Mouse (Mus musculus): ENCODE results near the gene Svs2. TPM values are rescaled to one million over a fixed set of nuclear protein-coding genes. Genes with fewer than 3 reads are reported as not detected.
"Not testable (repeated sequence)": the region's sequence is repeated elsewhere in the genome, so short reads cannot be mapped to it uniquely, and the experiment has no call there.

Svs2 gene
- total RNA-seq (2021) = not detected

- no peak for DNase-seq
- intact Hi-C loops (cut with DNase I) = no loop called here
These were observed at the start of gene Svs2 for GRCm38 (mm10) chr2:164238366-164238765. Svs2 (minus strand) TSS chr2:164238466.

DNA sequence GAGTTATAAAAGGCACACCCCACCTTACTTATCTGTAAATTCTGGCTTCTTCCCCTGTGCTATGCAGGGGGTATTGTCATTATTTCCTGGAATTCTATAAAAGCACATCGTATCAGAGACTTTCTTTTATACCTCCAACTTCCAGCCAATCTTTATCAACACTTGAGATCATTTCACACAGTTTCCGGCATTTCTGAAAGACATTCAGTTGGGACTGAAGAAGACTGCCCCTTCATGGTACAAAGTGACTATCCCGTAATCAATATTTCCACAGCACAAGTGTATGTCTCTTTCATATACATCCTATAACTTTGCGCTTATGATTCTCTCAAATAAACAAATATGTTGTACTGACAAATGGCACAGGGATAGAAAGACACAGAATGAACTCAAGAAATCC, 40.1 kb upstream of the Svs2 start, which contains the start of gene Svs4:
Gene Svs4 (minus strand): TSS at position 101 of the 400 bp plus-strand sequence.
- intact Hi-C loops (cut with DNase I) = no loop called here
- no peak for DNase-seq

GRCm38 (mm10) chr2:164256540-164256939, 18.3 kb upstream of the Svs2 start, which contains the start of gene Svs3b:
Svs3b (minus strand) TSS chr2:164256640.
- intact Hi-C loops (cut with DNase I); DNase-seq: not testable (repeated sequence)

DNA sequence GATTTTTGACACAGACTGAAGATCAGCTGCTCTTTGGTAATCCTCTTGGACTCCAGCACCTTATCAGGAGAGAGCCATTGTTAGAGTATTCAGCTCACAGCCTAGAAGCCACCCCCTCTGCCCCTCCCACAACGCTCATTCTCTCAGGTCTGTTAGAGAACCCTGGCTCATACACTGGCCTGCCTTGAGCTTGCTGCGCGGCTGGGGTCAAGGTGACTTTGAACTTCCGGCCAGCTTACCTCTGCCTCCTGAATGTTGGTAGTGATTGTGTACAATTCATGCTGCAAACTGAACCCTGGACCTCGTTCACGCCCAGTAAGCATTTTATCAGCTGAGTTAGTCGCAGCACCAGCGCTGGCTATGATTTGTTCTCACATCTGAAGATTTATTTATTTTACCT, 5.6 kb downstream of the Svs2 start:
- DNase-seq = no peak
- intact Hi-C loops (cut with DNase I) = no loop called here

- intact Hi-C loops (cut with DNase I) = no loop called here
- no peak for DNase-seq
These were observed 9.8 kb downstream of the Svs2 start for GRCm38 (mm10) chr2:164228361-164229070.

DNA sequence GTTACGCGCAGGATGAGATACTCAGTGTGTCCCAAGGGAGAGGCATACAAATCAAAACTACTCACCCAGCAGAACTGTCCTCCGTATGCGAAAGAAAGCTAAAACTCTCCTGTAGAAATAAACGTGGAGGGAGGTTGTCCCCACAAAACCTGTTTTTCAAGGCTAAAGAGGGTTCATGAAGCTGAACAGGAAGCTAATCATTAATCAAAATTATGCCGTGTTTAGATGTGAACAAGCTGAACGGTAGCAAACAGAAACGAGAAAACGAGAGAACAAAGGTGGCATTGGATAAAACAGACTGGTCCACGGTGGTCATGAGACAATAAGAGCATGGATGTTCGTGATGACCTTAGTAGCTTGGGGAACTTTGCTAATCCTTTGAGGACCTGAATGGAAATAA, 16.7 kb downstream of the Svs2 start, which contains the start of gene Wfdc15b:
Gene Wfdc15b (minus strand): TSS at position 139 of the 400 bp plus-strand sequence.
- DNase-seq = no peak
- intact Hi-C loops (cut with DNase I) = no loop called here

- intact Hi-C loops (cut with DNase I) = no loop called here
These were observed 19.0 kb downstream of the Svs2 start for GRCm38 (mm10) chr2:164219295-164219694.

GRCm38 (mm10) chr2:164212711-164213110, 25.6 kb downstream of the Svs2 start:
- intact Hi-C loops (cut with DNase I) = no loop called here
- no peak for DNase-seq

More at GRCm38 (mm10) chr2:164219295-164219694, 19.0 kb downstream of the Svs2 start:
- DNase-seq = no peak

GRCm38 (mm10) chr2:164210892-164211291, 27.4 kb downstream of the Svs2 start:
- intact Hi-C loops (cut with DNase I) = no loop called here
- no peak for DNase-seq

GRCm38 (mm10) chr2:164206676-164207075, 31.6 kb downstream of the Svs2 start:
- intact Hi-C loops (cut with DNase I) = no loop called here
- no peak for DNase-seq

DNA sequence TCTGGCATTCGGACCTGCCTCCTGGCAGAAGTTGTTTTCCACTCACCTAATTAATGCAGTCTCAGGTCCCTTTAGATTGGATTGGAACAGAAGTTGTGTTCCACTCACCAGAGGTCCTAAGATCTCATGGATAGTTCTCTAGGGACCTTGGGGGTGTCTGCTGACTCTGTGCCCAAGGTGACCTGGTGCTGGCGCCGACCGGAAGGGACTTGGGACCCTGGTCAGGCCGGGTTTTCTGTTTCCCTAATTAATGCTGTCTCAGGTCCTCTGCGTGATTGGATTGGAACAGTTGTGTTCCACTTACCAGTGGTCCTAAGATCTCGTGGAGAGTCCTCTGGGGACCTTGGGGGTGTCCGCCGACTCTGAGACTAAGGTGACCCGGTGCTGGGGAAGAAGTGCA, 32.3 kb downstream of the Svs2 start:
- DNase-seq; intact Hi-C loops (cut with DNase I): not testable (repeated sequence)

GRCm38 (mm10) chr2:164199626-164200327, 38.5 kb downstream of the Svs2 start, which contains the start of gene Wfdc15a:
Wfdc15a (minus strand) TSS chr2:164200130.
- no peak for DNase-seq
- intact Hi-C loops (cut with DNase I) = no loop called here

DNA sequence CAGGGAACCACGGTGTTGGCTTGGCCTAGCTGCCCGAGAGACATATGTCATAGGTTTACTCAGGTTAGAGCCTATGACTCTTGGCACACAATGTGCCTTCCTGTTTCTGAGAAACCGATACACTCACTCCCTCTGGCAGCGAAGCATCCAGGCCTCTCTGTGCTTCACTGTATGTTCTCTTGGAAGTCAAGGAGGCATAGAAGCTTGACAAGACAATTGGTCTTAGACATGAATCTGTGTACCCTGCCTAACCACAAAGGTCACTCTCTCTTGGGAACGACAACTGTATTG, 41.6 kb downstream of the Svs2 start:
- intact Hi-C loops (cut with DNase I) = no loop called here

DNA sequence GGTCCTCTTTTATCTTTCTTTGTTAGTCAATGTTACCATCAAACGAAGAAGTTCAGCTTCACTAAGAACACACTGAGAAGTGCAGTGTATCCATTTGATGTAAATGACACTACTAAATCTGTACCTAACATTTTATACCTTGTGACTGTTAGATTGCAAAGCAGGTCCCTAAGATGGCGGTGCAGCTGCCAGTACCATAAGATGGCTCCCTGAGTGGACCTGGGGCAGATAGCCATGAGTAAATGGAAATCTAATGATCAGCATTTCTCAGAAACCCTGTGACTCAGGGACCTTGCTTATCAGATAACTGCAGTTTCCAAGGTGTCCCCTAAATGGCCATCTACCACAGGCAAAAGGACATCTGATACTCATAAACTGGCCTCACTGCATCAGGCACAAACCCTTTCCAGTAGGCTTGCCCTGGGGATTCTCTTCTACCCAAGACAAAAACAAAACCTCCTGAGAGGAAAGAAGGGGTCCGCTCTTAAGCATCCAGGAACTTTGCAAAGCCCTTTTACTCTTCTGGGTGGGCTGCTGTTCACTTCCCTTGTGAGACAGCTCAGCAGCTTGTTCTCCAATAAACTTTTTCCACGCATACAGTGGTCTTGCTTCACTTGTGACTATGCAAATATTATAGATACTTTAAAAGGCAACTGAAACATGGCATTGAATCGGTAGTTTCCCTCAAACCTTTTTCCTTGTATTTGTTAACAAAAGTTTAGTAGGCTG, 42.1 kb downstream of the Svs2 start:
- intact Hi-C loops (cut with DNase I) = no loop called here
- DNase-seq = no peak

More for the DNA sequence above, 41.6 kb downstream of the Svs2 start:
- no peak for DNase-seq

GRCm38 (mm10) chr2:164194959-164195630, 43.2 kb downstream of the Svs2 start:
- intact Hi-C loops (cut with DNase I) = no loop called here
- no peak for DNase-seq

GRCm38 (mm10) chr2:164192279-164192678, 46.0 kb downstream of the Svs2 start:
- intact Hi-C loops (cut with DNase I) = no loop called here
- no peak for DNase-seq

GRCm38 (mm10) chr2:164190576-164190975, 47.7 kb downstream of the Svs2 start, which contains the start of gene Wfdc12:
Wfdc12 (minus strand) TSS chr2:164190608.
- intact Hi-C loops (cut with DNase I) = no loop called here
- DNase-seq = no peak

DNA sequence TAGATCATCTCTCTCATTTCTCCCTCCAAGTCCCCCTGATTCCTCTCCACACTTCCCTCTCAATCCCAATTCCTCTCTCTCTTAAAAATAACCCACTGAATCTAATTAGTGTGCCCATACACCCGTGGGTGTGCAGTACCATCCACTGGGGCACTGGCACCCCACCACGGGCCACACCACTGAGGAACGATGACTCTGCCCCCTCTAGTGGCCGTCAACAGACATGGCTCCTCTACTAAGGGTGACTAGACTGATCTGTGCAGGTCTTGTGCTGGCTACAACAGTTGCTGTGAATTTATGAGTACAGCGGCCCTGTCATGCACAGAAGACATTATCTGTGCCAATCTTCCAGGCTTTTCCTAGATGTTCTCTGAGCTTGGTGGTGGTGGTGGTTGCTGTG, 49.5 kb downstream of the Svs2 start:
- intact Hi-C loops (cut with DNase I) = no loop called here
- DNase-seq = no peak

Data from left cerebral cortex, postnatal 4 days (tissue).